Mouse (Mus musculus): ENCODE data around the gene Abcg4.

Abcg4 gene

GRCm38 (mm10) chr9:44255136-44255521, 33.3 kb downstream of the Abcg4 start:
- Histone ChIP-seq H3K4me3 (replicated peaks; ENCODE audit: low read length) (no peak overlapping the region), H3K4me1 (replicated peaks; ENCODE audit: low read depth, low read length) (peaks cover 42% of the 10 kb centered on the region), H3K27me3 (ENCODE audit: insufficient read depth, low read length) (peaks cover 26% of the 10 kb centered on the region), H3K36me3 (ENCODE audit: insufficient read depth, low read length) (no peaks in the 10 kb centered on the region), H3K9me3 (ENCODE audit: low read length) (no peaks in the 10 kb centered on the region)
- no peak for TF ChIP-seq POU5F1 (IDR thresholded peaks at IDR 0.05; ENCODE audit: borderline replicate concordance, low read length)
- TF ChIP-seq NANOG (IDR thresholded peaks at IDR 0.05; ENCODE audit: borderline replicate concordance, low read length), result no peak
- no peak for TF ChIP-seq CTCF (conservative IDR thresholded peaks at IDR 0.05; ENCODE audit: low read length)

- Histone ChIP-seq H3K4me1 (replicated peaks; ENCODE audit: low read depth, low read length) (peaks cover 47% of the 10 kb centered on the region), H3K36me3 (ENCODE audit: insufficient read depth, low read length) (no peaks in the 10 kb centered on the region), H3K27me3 (ENCODE audit: insufficient read depth, low read length) (peaks cover 31% of the 10 kb centered on the region), H3K9me3 (ENCODE audit: low read length) (no peaks in the 10 kb centered on the region), H3K4me3 (replicated peaks; ENCODE audit: low read length) (no peak overlapping the region)
- no peak for TF ChIP-seq POU5F1 (IDR thresholded peaks at IDR 0.05; ENCODE audit: borderline replicate concordance, low read length)
- no peak for TF ChIP-seq NANOG (IDR thresholded peaks at IDR 0.05; ENCODE audit: borderline replicate concordance, low read length)
- TF ChIP-seq CTCF (conservative IDR thresholded peaks at IDR 0.05; ENCODE audit: low read length), result no peak
These were observed 33.8 kb downstream of the Abcg4 start for GRCm38 (mm10) chr9:44254508-44255135.

GRCm38 (mm10) chr9:44253441-44253840, 35.0 kb downstream of the Abcg4 start:
- peaks cover 42% of the 10 kb centered on the region for H3K27me3 ChIP-seq (ENCODE audit: insufficient read depth, low read length)
- H3K4me3 ChIP-seq (replicated peaks; ENCODE audit: low read length), result peak overlapping the region; percentile 46
- TF ChIP-seq POU5F1 (IDR thresholded peaks at IDR 0.05; ENCODE audit: borderline replicate concordance, low read length), result no peak
- TF ChIP-seq NANOG (IDR thresholded peaks at IDR 0.05; ENCODE audit: borderline replicate concordance, low read length), result no peak
- no peaks in the 10 kb centered on the region for H3K9me3 ChIP-seq (ENCODE audit: low read length)
- H3K36me3 ChIP-seq (ENCODE audit: insufficient read depth, low read length), result no peaks in the 10 kb centered on the region
- H3K4me1 ChIP-seq (replicated peaks; ENCODE audit: low read depth, low read length), result peaks cover 59% of the 10 kb centered on the region

- H3K4me1 ChIP-seq (replicated peaks; ENCODE audit: low read depth, low read length), result peaks cover 61% of the 10 kb centered on the region
- no peaks in the 10 kb centered on the region for H3K36me3 ChIP-seq (ENCODE audit: insufficient read depth, low read length)
- peaks cover 54% of the 10 kb centered on the region for H3K27me3 ChIP-seq (ENCODE audit: insufficient read depth, low read length)
- TF ChIP-seq POU5F1 (IDR thresholded peaks at IDR 0.05; ENCODE audit: borderline replicate concordance, low read length) (no peak), NANOG (IDR thresholded peaks at IDR 0.05; ENCODE audit: borderline replicate concordance, low read length) (no peak), CTCF (conservative IDR thresholded peaks at IDR 0.05; ENCODE audit: low read length) (no peak)
- no peaks in the 10 kb centered on the region for H3K9me3 ChIP-seq (ENCODE audit: low read length)
- H3K4me3 ChIP-seq (replicated peaks; ENCODE audit: low read length), result peak within 1 kb of the TSS; percentile 55; the same call in 1 of the 2 replicates
These were observed 37.1 kb downstream of the Abcg4 start, which contains the start of gene Pdzd3 for GRCm38 (mm10) chr9:44251314-44251713. Pdzd3 (minus strand) TSS chr9:44251471.

- TF ChIP-seq POU5F1 (IDR thresholded peaks at IDR 0.05; ENCODE audit: borderline replicate concordance, low read length) (no peak), CTCF (conservative IDR thresholded peaks at IDR 0.05; ENCODE audit: low read length) (no peak), NANOG (IDR thresholded peaks at IDR 0.05; ENCODE audit: borderline replicate concordance, low read length) (no peak)
These were observed 38.0 kb downstream of the Abcg4 start for GRCm38 (mm10) chr9:44250445-44250844.

GRCm38 (mm10) chr9:44249181-44250146, 39.0 kb downstream of the Abcg4 start:
- Histone ChIP-seq H3K4me3 (replicated peaks; ENCODE audit: low read length) (peak overlapping the region; percentile 55), H3K27me3 (ENCODE audit: insufficient read depth, low read length) (peaks cover 54% of the 10 kb centered on the region), H3K9me3 (ENCODE audit: low read length) (no peaks in the 10 kb centered on the region), H3K36me3 (ENCODE audit: insufficient read depth, low read length) (no peaks in the 10 kb centered on the region), H3K4me1 (replicated peaks; ENCODE audit: low read depth, low read length) (peaks cover 58% of the 10 kb centered on the region)
- no peak for TF ChIP-seq NANOG (IDR thresholded peaks at IDR 0.05; ENCODE audit: borderline replicate concordance, low read length)
- no peak for TF ChIP-seq POU5F1 (IDR thresholded peaks at IDR 0.05; ENCODE audit: borderline replicate concordance, low read length)
- TF ChIP-seq CTCF (conservative IDR thresholded peaks at IDR 0.05; ENCODE audit: low read length), result peak; percentile 24

More at GRCm38 (mm10) chr9:44250445-44250844, 38.0 kb downstream of the Abcg4 start:
- H3K4me3 ChIP-seq (replicated peaks; ENCODE audit: low read length), result peak overlapping the region; percentile 55; the same call in 1 of the 2 replicates
- peaks cover 54% of the 10 kb centered on the region for H3K27me3 ChIP-seq (ENCODE audit: insufficient read depth, low read length)
- H3K36me3 ChIP-seq (ENCODE audit: insufficient read depth, low read length), result no peaks in the 10 kb centered on the region
- H3K9me3 ChIP-seq (ENCODE audit: low read length), result no peaks in the 10 kb centered on the region
- H3K4me1 ChIP-seq (replicated peaks; ENCODE audit: low read depth, low read length), result peaks cover 58% of the 10 kb centered on the region

GRCm38 (mm10) chr9:44247907-44248306, 40.5 kb downstream of the Abcg4 start:
- Histone ChIP-seq H3K9me3 (ENCODE audit: low read length) (no peaks in the 10 kb centered on the region), H3K4me1 (replicated peaks; ENCODE audit: low read depth, low read length) (peaks cover 50% of the 10 kb centered on the region), H3K27me3 (ENCODE audit: insufficient read depth, low read length) (peaks cover 44% of the 10 kb centered on the region), H3K4me3 (replicated peaks; ENCODE audit: low read length) (0 out of 2 replicates have a peak overlapping the region, but pooled peaks have one; percentile 55), H3K36me3 (ENCODE audit: insufficient read depth, low read length) (no peaks in the 10 kb centered on the region)
- TF ChIP-seq POU5F1 (IDR thresholded peaks at IDR 0.05; ENCODE audit: borderline replicate concordance, low read length) (no peak), CTCF (conservative IDR thresholded peaks at IDR 0.05; ENCODE audit: low read length) (no peak), NANOG (IDR thresholded peaks at IDR 0.05; ENCODE audit: borderline replicate concordance, low read length) (no peak)

- no peaks in the 10 kb centered on the region for H3K36me3 ChIP-seq (ENCODE audit: insufficient read depth, low read length)
- TF ChIP-seq CTCF (conservative IDR thresholded peaks at IDR 0.05; ENCODE audit: low read length), result no peak
- TF ChIP-seq NANOG (IDR thresholded peaks at IDR 0.05; ENCODE audit: borderline replicate concordance, low read length), result no peak
- no peak for TF ChIP-seq POU5F1 (IDR thresholded peaks at IDR 0.05; ENCODE audit: borderline replicate concordance, low read length)
- peaks cover 22% of the 10 kb centered on the region for H3K27me3 ChIP-seq (ENCODE audit: insufficient read depth, low read length)
- peaks cover 15% of the 10 kb centered on the region for H3K4me1 ChIP-seq (replicated peaks; ENCODE audit: low read depth, low read length)
- no peaks in the 10 kb centered on the region for H3K9me3 ChIP-seq (ENCODE audit: low read length)
- no peak overlapping the region for H3K4me3 ChIP-seq (replicated peaks; ENCODE audit: low read length)
These were observed 44.8 kb downstream of the Abcg4 start for GRCm38 (mm10) chr9:44243621-44244020.
